Mouse (Mus musculus): ENCODE results near the gene En2. TPM values are rescaled to one million over a fixed set of nuclear protein-coding genes. Genes with fewer than 3 reads are reported as not detected.

Gene En2
- polyA plus RNA-seq (2015; fragmentation: Nextera tagmentation; extraction: Ambion mirVana): not detected in 2 replicates

GRCm38 (mm10) chr5:28165358-28166255 lies at the start of gene En2:
TSS of gene En2 (plus strand) at chr5:28165694.
- ATAC-seq (ENCODE audit: borderline replicate concordance, extremely low read depth, low FRiP score, low TSS enrichment): peak; percentile 69; the same call in 1 of the 2 replicates
- Histone ChIP-seq H3K4me2 (peak within 1 kb of the TSS; percentile 99), H3K4me1 (peaks cover 34% of the 10 kb centered on the region), H3K27ac (no peak within 1 kb of the TSS), H3K9ac (no peak within 1 kb of the TSS), H3K36me3 (no peaks in the 10 kb centered on the region), H3K4me3 (peak within 1 kb of the TSS; percentile 45), H3K27me3 (peaks cover 97% of the 10 kb centered on the region), H3K9me3 (no peaks in the 10 kb centered on the region)
- under 1% methylated on average over 88 of the region's 113 CpGs for WGBS

- Histone ChIP-seq H3K4me3 (no peak overlapping the region), H3K4me2 (peak overlapping the region; percentile 54; the same call in 1 of the 2 replicates), H3K9ac (no peak overlapping the region), H3K27ac (no peak overlapping the region), H3K4me1 (peaks cover 8% of the 10 kb centered on the region), H3K27me3 (peaks cover 59% of the 10 kb centered on the region), H3K36me3 (no peaks in the 10 kb centered on the region), H3K9me3 (no peaks in the 10 kb centered on the region)
- 8% methylated on average over 13 of the region's 13 CpGs for whole genome bisulfite sequencing
- no peak for ATAC-seq (ENCODE audit: borderline replicate concordance, extremely low read depth, low FRiP score, low TSS enrichment)
Observed at GRCm38 (mm10) chr5:28117251-28117880, 48.1 kb upstream of the En2 start.

DNA sequence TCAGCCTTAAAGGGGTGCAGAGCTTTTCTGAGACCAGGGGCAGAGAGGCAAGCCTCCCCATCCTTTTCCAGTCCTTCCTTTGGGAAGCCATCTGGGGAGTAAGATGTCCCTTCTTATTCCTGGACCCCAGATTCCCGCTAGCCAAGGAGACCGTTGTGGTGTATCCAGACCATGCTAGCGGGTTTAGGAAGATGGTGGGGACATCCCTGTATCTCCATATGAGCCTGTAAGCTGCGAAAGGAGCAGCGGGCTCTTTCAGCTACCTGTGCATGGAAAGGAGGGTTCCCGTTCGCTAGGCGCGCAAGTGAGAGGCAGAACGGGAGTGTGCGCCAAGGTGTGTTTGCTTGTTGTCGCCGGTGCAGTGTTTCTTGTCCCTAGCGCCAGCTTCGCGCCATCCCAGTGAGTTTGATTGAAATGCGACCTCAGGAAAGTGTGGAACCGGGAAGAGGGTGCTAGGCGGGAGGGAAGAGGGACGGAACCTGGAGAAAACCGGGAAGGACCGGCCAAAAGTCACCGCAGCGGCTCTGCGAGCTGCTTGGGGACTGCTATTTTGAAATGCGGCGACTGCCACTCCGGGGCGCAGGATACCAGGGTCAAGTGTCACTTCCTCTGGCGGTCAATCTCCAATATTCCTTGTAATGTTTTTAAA lies 47.5 kb upstream of the En2 start:
- Histone ChIP-seq H3K4me3 (peak overlapping the region; percentile 31), H3K4me2 (peak overlapping the region; percentile 54), H3K4me1 (peaks cover 8% of the 10 kb centered on the region), H3K36me3 (no peaks in the 10 kb centered on the region), H3K27me3 (peaks cover 66% of the 10 kb centered on the region), H3K9ac (no peak overlapping the region), H3K27ac (no peak overlapping the region), H3K9me3 (no peaks in the 10 kb centered on the region)
- no peak for ATAC-seq (ENCODE audit: borderline replicate concordance, extremely low read depth, low FRiP score, low TSS enrichment)
- under 1% methylated on average over 30 of the region's 30 CpGs for WGBS

GRCm38 (mm10) chr5:28118531-28118925 lies 47.0 kb upstream of the En2 start:
- Histone ChIP-seq H3K9ac (no peak overlapping the region), H3K27me3 (peaks cover 71% of the 10 kb centered on the region), H3K4me1 (peaks cover 11% of the 10 kb centered on the region), H3K4me2 (peak overlapping the region; percentile 54), H3K36me3 (no peaks in the 10 kb centered on the region), H3K9me3 (no peaks in the 10 kb centered on the region), H3K27ac (no peak overlapping the region), H3K4me3 (peak overlapping the region; percentile 31)
- WGBS: 2% methylated on average over 19 of the region's 19 CpGs
- ATAC-seq (ENCODE audit: borderline replicate concordance, extremely low read depth, low FRiP score, low TSS enrichment): no peak

DNA sequence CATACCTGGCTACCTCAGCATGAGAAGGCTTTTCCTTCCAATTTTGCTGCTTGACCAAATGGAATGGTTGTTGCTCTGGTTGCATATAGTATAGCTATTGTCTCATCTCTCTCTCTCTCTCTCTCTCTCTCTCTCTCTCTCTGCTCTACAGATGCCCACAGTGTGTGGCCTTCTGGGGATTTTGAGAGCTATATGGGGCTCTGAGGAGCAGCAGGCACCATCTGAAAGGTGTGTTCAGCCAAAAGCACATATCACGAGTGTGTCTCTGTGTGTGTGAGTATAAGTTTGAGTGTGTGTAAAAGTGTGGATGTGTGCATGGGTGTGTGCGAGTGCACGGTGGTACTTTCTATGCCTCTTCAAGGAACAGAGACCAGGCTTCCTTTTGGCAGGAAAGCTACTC lies 45.9 kb upstream of the En2 start:
- H3K9me3 ChIP-seq: no peaks in the 10 kb centered on the region
- ATAC-seq (ENCODE audit: borderline replicate concordance, extremely low read depth, low FRiP score, low TSS enrichment): no peak
- H3K27ac ChIP-seq: no peak overlapping the region
- no peak overlapping the region for H3K9ac ChIP-seq
- H3K36me3 ChIP-seq: no peaks in the 10 kb centered on the region
- peaks cover 12% of the 10 kb centered on the region for H3K4me1 ChIP-seq
- peaks cover 81% of the 10 kb centered on the region for H3K27me3 ChIP-seq
- H3K4me2 ChIP-seq: no peak overlapping the region
- no peak overlapping the region for H3K4me3 ChIP-seq
- WGBS: 19% methylated on average over 3 of the region's 3 CpGs

- H3K9me3 ChIP-seq: no peaks in the 10 kb centered on the region
- WGBS: under 1% methylated on average over 27 of the region's 27 CpGs
- no peak overlapping the region for H3K27ac ChIP-seq
- H3K4me1 ChIP-seq: peaks cover 12% of the 10 kb centered on the region
- peak; percentile 73; the same call in 1 of the 2 replicates for ATAC-seq (ENCODE audit: borderline replicate concordance, extremely low read depth, low FRiP score, low TSS enrichment)
- peaks cover 95% of the 10 kb centered on the region for H3K27me3 ChIP-seq
- 0 out of 2 replicates have a peak overlapping the region, but pooled peaks have one; percentile 7 for H3K4me2 ChIP-seq
- no peak overlapping the region for H3K9ac ChIP-seq
- no peak overlapping the region for H3K4me3 ChIP-seq
- H3K36me3 ChIP-seq: no peaks in the 10 kb centered on the region
Observed at GRCm38 (mm10) chr5:28122491-28123454, 42.7 kb upstream of the En2 start.

DNA sequence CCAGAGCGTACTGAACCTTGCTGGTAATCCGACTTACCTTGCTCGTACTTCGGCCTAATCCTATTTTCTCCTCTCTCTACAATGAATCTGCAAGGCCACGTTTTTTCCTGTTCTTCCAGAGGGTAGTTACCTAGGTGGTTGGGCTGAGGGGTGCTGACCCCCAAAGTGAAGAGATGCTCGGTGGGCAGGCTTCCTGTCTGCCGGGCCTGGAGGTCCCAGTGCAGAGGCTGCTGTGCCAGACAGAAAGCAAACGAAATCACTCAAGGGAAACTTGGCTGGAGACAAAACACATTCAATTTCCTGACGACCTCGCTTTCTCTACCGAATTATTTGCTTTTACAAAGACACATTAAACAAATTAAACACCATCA lies 42.1 kb upstream of the En2 start:
- no peak overlapping the region for H3K27ac ChIP-seq
- no peak overlapping the region for H3K4me3 ChIP-seq
- peaks cover 6% of the 10 kb centered on the region for H3K4me1 ChIP-seq
- no peaks in the 10 kb centered on the region for H3K9me3 ChIP-seq
- H3K4me2 ChIP-seq: 0 out of 2 replicates have a peak overlapping the region, but pooled peaks have one; percentile 7
- H3K36me3 ChIP-seq: no peaks in the 10 kb centered on the region
- no peak for ATAC-seq (ENCODE audit: borderline replicate concordance, extremely low read depth, low FRiP score, low TSS enrichment)
- H3K9ac ChIP-seq: no peak overlapping the region
- 2% methylated on average over 11 of the region's 11 CpGs for WGBS
- H3K27me3 ChIP-seq: peaks cover 95% of the 10 kb centered on the region

DNA sequence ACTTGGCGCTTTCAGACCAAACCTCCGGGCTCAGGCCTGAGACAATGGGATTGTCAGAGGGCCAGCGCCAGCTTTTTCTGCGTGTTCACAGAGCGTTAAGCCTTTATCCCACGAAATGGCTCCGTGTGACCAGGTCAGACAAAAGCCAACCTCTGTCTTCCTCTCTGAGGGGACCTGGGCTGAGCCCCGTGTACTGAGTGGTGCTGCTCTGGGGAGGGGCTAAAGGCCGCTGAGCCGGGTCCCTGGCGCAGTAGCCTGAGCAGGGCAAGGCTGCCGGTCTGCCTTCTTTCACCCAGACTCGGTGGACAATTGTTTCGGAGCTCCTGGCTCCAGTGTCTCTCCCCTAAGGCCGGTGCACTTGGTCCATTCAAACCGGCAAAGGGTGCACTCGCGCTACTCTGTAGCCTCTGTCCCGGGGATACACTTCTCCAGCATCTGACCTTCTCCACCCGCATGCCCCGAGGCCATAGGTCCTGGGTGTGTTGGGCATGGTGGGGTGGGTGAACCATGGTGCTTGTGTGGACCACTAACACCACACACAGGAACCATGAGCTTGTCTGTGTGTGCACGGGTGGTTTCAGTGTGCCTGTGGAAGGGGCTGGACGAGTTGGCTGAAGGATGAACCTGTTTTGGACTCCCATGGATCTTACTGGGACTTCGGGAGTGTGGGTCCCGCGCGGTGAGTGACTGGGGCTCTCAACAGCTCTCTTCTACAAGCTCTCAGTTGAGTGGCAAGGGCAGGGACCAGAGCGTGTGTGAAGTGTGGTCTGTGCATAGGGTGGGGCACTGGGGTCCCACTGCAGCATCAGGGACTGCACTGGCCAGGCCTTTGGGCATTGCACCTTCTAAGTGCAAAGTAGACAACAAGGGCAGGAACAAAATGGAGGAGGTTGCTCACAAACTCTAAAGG lies 40.9 kb upstream of the En2 start:
- H3K27ac ChIP-seq: no peak overlapping the region
- peaks cover 91% of the 10 kb centered on the region for H3K27me3 ChIP-seq
- peak; percentile 31; the same call in 1 of the 2 replicates for ATAC-seq (ENCODE audit: borderline replicate concordance, extremely low read depth, low FRiP score, low TSS enrichment)
- H3K4me1 ChIP-seq: 0 out of 2 replicates have a peak, but pooled peaks cover 4% of the 10 kb centered on the region
- 3% methylated on average over 28 of the region's 28 CpGs for WGBS
- H3K36me3 ChIP-seq: no peaks in the 10 kb centered on the region
- H3K4me3 ChIP-seq: no peak overlapping the region
- H3K9ac ChIP-seq: no peak overlapping the region
- H3K9me3 ChIP-seq: no peaks in the 10 kb centered on the region
- no peak overlapping the region for H3K4me2 ChIP-seq

GRCm38 (mm10) chr5:28128851-28129250 lies 36.6 kb upstream of the En2 start:
- Histone ChIP-seq H3K9ac (no peak overlapping the region), H3K27me3 (peaks cover 68% of the 10 kb centered on the region), H3K9me3 (no peaks in the 10 kb centered on the region), H3K36me3 (no peaks in the 10 kb centered on the region), H3K4me2 (no peak overlapping the region), H3K4me3 (no peak overlapping the region), H3K4me1 (no peaks in the 10 kb centered on the region), H3K27ac (no peak overlapping the region)
- ATAC-seq (ENCODE audit: borderline replicate concordance, extremely low read depth, low FRiP score, low TSS enrichment): no peak
- WGBS: 26% methylated on average over 1 of the region's 1 CpGs

DNA sequence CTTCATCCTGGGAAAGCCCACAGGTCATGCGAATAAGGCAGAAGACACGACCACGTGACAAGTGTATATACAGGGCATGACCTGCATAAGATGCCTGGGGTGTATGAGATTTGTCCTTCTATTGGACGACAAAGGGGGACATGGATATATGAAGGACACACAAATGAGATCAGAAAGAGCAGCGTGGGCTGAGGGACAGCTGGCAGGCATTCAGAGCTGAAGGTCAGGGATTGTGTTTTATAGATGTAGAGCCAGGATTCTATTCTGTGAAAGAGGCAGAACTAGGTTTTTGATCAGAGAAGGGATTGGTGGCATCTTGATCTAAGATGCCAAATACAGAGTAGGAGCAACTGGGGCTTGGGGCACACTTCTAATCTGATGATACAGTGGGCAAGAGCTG lies 33.3 kb upstream of the En2 start:
- ATAC-seq (ENCODE audit: borderline replicate concordance, extremely low read depth, low FRiP score, low TSS enrichment): no peak
- H3K4me1 ChIP-seq: no peaks in the 10 kb centered on the region
- no peak overlapping the region for H3K9ac ChIP-seq
- H3K36me3 ChIP-seq: no peaks in the 10 kb centered on the region
- no peak overlapping the region for H3K4me2 ChIP-seq
- 71% methylated on average over 5 of the region's 5 CpGs for WGBS
- no peak overlapping the region for H3K27ac ChIP-seq
- peaks cover 49% of the 10 kb centered on the region for H3K27me3 ChIP-seq
- H3K4me3 ChIP-seq: no peak overlapping the region
- no peaks in the 10 kb centered on the region for H3K9me3 ChIP-seq

Measured in lung, embryonic 15.5 days (tissue).